Mouse (Mus musculus) limb, embryonic 14.5 days (tissue): ENCODE data around the gene Tomm34. TPM values are rescaled to one million over a fixed set of nuclear protein-coding genes. Genes with fewer than 3 reads are reported as not detected.

Source experiments
- ATAC-seq: fragments of 200-750 bp; cut with Nextera tagmentation; 2 replicates; pipeline ENCODE4 v1.8.0; 2017; ENCODE audit warnings: low read depth, moderate number of reproducible peaks, moderate TSS enrichment; ENCODE audit not compliant: low FRiP score
- DNase-seq: peaks from one replicate; pipeline ENCODE4 v3.0.0-alpha.2; 2015; ENCODE audit warnings: low spot score
- H3K27ac ChIP-seq: fragments of 300-500 bp; sonication (generic); replicated peaks from 2 replicates; pipeline ENCODE4 v1.5.1; 2014; ENCODE audit warnings: low read depth, mild to moderate bottlenecking, low read length, moderate library complexity, mixed read lengths
- H3K27me3 ChIP-seq: fragments of 300-500 bp; sonication (generic); 2 replicates; pipeline ENCODE4 v1.6.1; 2014; ENCODE audit warnings: low read length, mixed read lengths; ENCODE audit not compliant: control insufficient read depth, insufficient read depth
- H3K36me3 ChIP-seq: fragments of 300-500 bp; sonication (generic); 2 replicates; pipeline ENCODE4 v1.6.1; 2014; ENCODE audit warnings: mild to moderate bottlenecking, low read length, moderate library complexity, mixed read lengths; ENCODE audit not compliant: control insufficient read depth, insufficient read depth
- H3K4me1 ChIP-seq: fragments of 300-500 bp; sonication (generic); 2 replicates; pipeline ENCODE4 v1.6.1; 2014; ENCODE audit warnings: antibody characterized with exemption, low read length, mixed read lengths; ENCODE audit not compliant: control insufficient read depth, insufficient read depth
- H3K4me2 ChIP-seq: fragments of 300-500 bp; sonication (generic); replicated peaks from 2 replicates; pipeline ENCODE4 v1.6.1; 2014; ENCODE audit warnings: low read depth, mild to moderate bottlenecking, low read length, moderate library complexity; ENCODE audit not compliant: severe bottlenecking
- H3K4me3 ChIP-seq: fragments of 300-500 bp; sonication (generic); replicated peaks from 2 replicates; pipeline ENCODE4 v1.5.1; 2014; ENCODE audit warnings: low read length
- H3K9ac ChIP-seq: fragments of 300-500 bp; sonication (generic); 2 replicates; pipeline ENCODE4 v1.6.1; 2014; ENCODE audit warnings: mild to moderate bottlenecking, low read depth, low read length, moderate library complexity; ENCODE audit not compliant: severe bottlenecking
- H3K9me3 ChIP-seq: fragments of 300-500 bp; sonication (generic); 2 replicates; pipeline ENCODE4 v1.6.1; 2016; ENCODE audit warnings: low read length; ENCODE audit not compliant: control insufficient read depth
- POLR2A ChIP-seq: fragments of 200-500 bp; IDR thresholded peaks from 2 replicates; pipeline ENCODE4 v1.8.0; 2012; ENCODE audit warnings: inconsistent platforms, mild to moderate bottlenecking, moderate library complexity, borderline replicate concordance; ENCODE audit not compliant: insufficient read depth, insufficient read length; ENCODE audit errors: extremely low read depth
- WGBS: fragments of 180-500 bp; shearing (Covaris S2); extraction: QIAGEN DNeasy Blood & Tissue Kit; methylation state at CpG from one replicate; pipeline ENCODE4 v1.1.7; 2014; 5-methylcytosine and 5-hydroxymethylcytosine counted together
- polyA plus RNA-seq, 2 experiments: library from polyadenylated mRNA; depleted of rRNA in 1 of 2; stranded (reverse) in 1 of 2; unstranded in 1 of 2; fragments of >200 nt; fragmentation: Nextera tagmentation in 1 of 2; extraction: Ambion mirVana in 1 of 2; gene quantifications; 2 replicates each; pipeline versions ENCODE4 v1.2.1 to v1.2.3; 2012 to 2014

The Tomm34 gene
- polyA plus RNA-seq, 2 experiments = 39.1 to 50.1 TPM

- no peaks in the 10 kb centered on the region for H3K9me3 ChIP-seq
- no peak within 1 kb of the TSS for H3K4me2 ChIP-seq
- 80% methylated on average over 16 of the region's 16 CpGs for WGBS
- H3K4me1 ChIP-seq = no peaks in the 10 kb centered on the region
- no peak within 1 kb of the TSS for H3K9ac ChIP-seq
- ATAC-seq (no peak), DNase-seq (no peak)
- no peak for TF ChIP-seq POLR2A
- H3K27ac ChIP-seq = no peak within 1 kb of the TSS
- no peaks in the 10 kb centered on the region for H3K36me3 ChIP-seq
- H3K4me3 ChIP-seq = no peak within 1 kb of the TSS
- H3K27me3 ChIP-seq = no peaks in the 10 kb centered on the region
These were observed 45.8 kb downstream of the Tomm34 start, which contains the start of gene Pabpc1l for GRCm38 (mm10) chr2:164025150-164025549. Gene Pabpc1l, plus strand, starts transcription at chr2:164025450.

- H3K27me3 ChIP-seq = no peaks in the 10 kb centered on the region
- no peak overlapping the region for H3K27ac ChIP-seq
- WGBS = 57% methylated on average over 2 of the region's 2 CpGs
- peaks cover 25% of the 10 kb centered on the region for H3K36me3 ChIP-seq
- H3K4me2 ChIP-seq = no peak overlapping the region
- H3K9me3 ChIP-seq = no peaks in the 10 kb centered on the region
- no peak overlapping the region for H3K9ac ChIP-seq
- H3K4me3 ChIP-seq = no peak overlapping the region
- TF ChIP-seq POLR2A = no peak
- H3K4me1 ChIP-seq = no peaks in the 10 kb centered on the region
- ATAC-seq (no peak), DNase-seq (no peak)
These were observed 48.9 kb downstream of the Tomm34 start for GRCm38 (mm10) chr2:164022104-164022503.

GRCm38 (mm10) chr2:164019943-164020342, 51.0 kb downstream of the Tomm34 start:
- Histone ChIP-seq H3K9me3 (no peaks in the 10 kb centered on the region), H3K36me3 (peaks cover 47% of the 10 kb centered on the region)
- 88% methylated on average over 4 of the region's 4 CpGs for WGBS

GRCm38 (mm10) chr2:164018910-164019309, 52.1 kb downstream of the Tomm34 start:
- H3K4me2 ChIP-seq = no peak overlapping the region
- TF ChIP-seq POLR2A = no peak
- H3K9ac ChIP-seq = no peak overlapping the region
- DNase-seq (no peak), ATAC-seq (no peak)
- peaks cover 57% of the 10 kb centered on the region for H3K36me3 ChIP-seq
- WGBS = 96% methylated on average over 3 of the region's 3 CpGs
- no peak overlapping the region for H3K4me3 ChIP-seq
- no peak overlapping the region for H3K27ac ChIP-seq
- no peaks in the 10 kb centered on the region for H3K9me3 ChIP-seq
- H3K4me1 ChIP-seq = no peaks in the 10 kb centered on the region
- no peaks in the 10 kb centered on the region for H3K27me3 ChIP-seq

More at GRCm38 (mm10) chr2:164019943-164020342, 51.0 kb downstream of the Tomm34 start:
- no peak overlapping the region for H3K4me2 ChIP-seq
- H3K9ac ChIP-seq = no peak overlapping the region
- no peak overlapping the region for H3K27ac ChIP-seq
- no peak overlapping the region for H3K4me3 ChIP-seq
- no peak for ATAC-seq
- H3K4me1 ChIP-seq = no peaks in the 10 kb centered on the region
- no peaks in the 10 kb centered on the region for H3K27me3 ChIP-seq
- no peak for TF ChIP-seq POLR2A
- no peak for DNase-seq

GRCm38 (mm10) chr2:164015304-164015703, 55.7 kb downstream of the Tomm34 start:
- DNase-seq (no peak), ATAC-seq (no peak)
- Histone ChIP-seq H3K4me2 (no peak overlapping the region), H3K9ac (no peak overlapping the region), H3K27ac (no peak overlapping the region), H3K27me3 (no peaks in the 10 kb centered on the region), H3K4me1 (no peaks in the 10 kb centered on the region), H3K4me3 (no peak overlapping the region), H3K9me3 (no peaks in the 10 kb centered on the region), H3K36me3 (peaks cover 86% of the 10 kb centered on the region)
- WGBS = 91% methylated on average over 16 of the region's 16 CpGs
- no peak for TF ChIP-seq POLR2A

GRCm38 (mm10) chr2:164010944-164011343, 60.0 kb downstream of the Tomm34 start:
- ATAC-seq (no peak), DNase-seq (no peak)
- Histone ChIP-seq H3K9me3 (no peaks in the 10 kb centered on the region), H3K27me3 (no peaks in the 10 kb centered on the region), H3K4me1 (peaks cover 2% of the 10 kb centered on the region; the same call in 1 of the 2 replicates), H3K4me2 (no peak overlapping the region), H3K9ac (no peak overlapping the region), H3K36me3 (peaks cover 49% of the 10 kb centered on the region), H3K4me3 (no peak overlapping the region), H3K27ac (no peak overlapping the region)
- no peak for TF ChIP-seq POLR2A
- 91% methylated on average over 3 of the region's 3 CpGs for WGBS
